Mouse (Mus musculus): ENCODE results near the gene Psmd11.

GRCm38 (mm10) chr11:80482921-80483320 lies 54.5 kb downstream of the Psmd11 start:
- TF ChIP-seq CTCF (IDR thresholded peaks at IDR 0.05; ENCODE audit: control insufficient read depth, insufficient read depth, low read length) (no peak), POLR2A (IDR thresholded peaks at IDR 0.05; ENCODE audit: borderline replicate concordance, control insufficient read depth, low read depth, low read length) (no peak)

All from bone marrow, adult 2 months (tissue).